Mouse (Mus musculus) cerebellum, adult 2 months (tissue): ENCODE results near the gene Nop16.

ENCODE experiments used
- CTCF ChIP-seq: fragments of 200-500 bp; IDR thresholded peaks from 2 replicates; pipeline ENCODE4 v1.5.1; 2011; ENCODE audit warnings: low read depth, mild to moderate bottlenecking, control low read depth, low read length, moderate library complexity, borderline replicate concordance; ENCODE audit not compliant: insufficient read depth
- POLR2A ChIP-seq: fragments of 200-500 bp; IDR thresholded peaks from 2 replicates; pipeline ENCODE4 v1.6.1; 2011; ENCODE audit warnings: low read length, control low read depth, borderline replicate concordance; ENCODE audit not compliant: insufficient read depth

GRCm38 (mm10) chr13:54572621-54573020 lies 17.3 kb downstream of the Nop16 start:
- no peak for TF ChIP-seq CTCF
- no peak for TF ChIP-seq POLR2A
